Mouse (Mus musculus): ENCODE data around the gene Cbln3.
A peak's percentile ranks its signal among the peaks of the same experiment; 100 is the strongest.

The Cbln3 gene

GRCm38 (mm10) chr14:55879623-55880022, 4.6 kb downstream of the Cbln3 start:
- DNase-seq (ENCODE audit: low spot score in 2 of 2): peak in 1 of 2 experiments; percentile 75

- DNase-seq (ENCODE audit: low spot score in 2 of 2): no peak
Measured at GRCm38 (mm10) chr14:55878316-55878940, 5.8 kb downstream of the Cbln3 start.

- DNase-seq (ENCODE audit: low spot score in 2 of 2): no peak
Measured at GRCm38 (mm10) chr14:55877469-55878315, 6.5 kb downstream of the Cbln3 start.

GRCm38 (mm10) chr14:55873714-55874683, 10.2 kb downstream of the Cbln3 start:
- DNase-seq (ENCODE audit: low spot score in 2 of 2): peak; percentile 77 to 89

GRCm38 (mm10) chr14:55873242-55873713, 10.9 kb downstream of the Cbln3 start:
- DNase-seq (ENCODE audit: low spot score in 2 of 2): no peak

GRCm38 (mm10) chr14:55872551-55872950, 11.6 kb downstream of the Cbln3 start:
- no peak for DNase-seq (ENCODE audit: low spot score in 2 of 2)

GRCm38 (mm10) chr14:55872039-55872438, 12.2 kb downstream of the Cbln3 start:
- no peak for DNase-seq (ENCODE audit: low spot score in 2 of 2)

- DNase-seq (ENCODE audit: low spot score in 2 of 2): no peak
Measured at GRCm38 (mm10) chr14:55869538-55869937, 14.7 kb downstream of the Cbln3 start.

- DNase-seq (ENCODE audit: low spot score in 2 of 2): no peak
Measured at GRCm38 (mm10) chr14:55868230-55869026, 15.8 kb downstream of the Cbln3 start.

- peak in 1 of 2 experiments; percentile 68 for DNase-seq (ENCODE audit: low spot score in 2 of 2)
Measured at GRCm38 (mm10) chr14:55866962-55867361, 17.2 kb downstream of the Cbln3 start.

GRCm38 (mm10) chr14:55863773-55864172, 20.4 kb downstream of the Cbln3 start:
- peak in 1 of 2 experiments; percentile 74 for DNase-seq (ENCODE audit: low spot score in 2 of 2)

GRCm38 (mm10) chr14:55862970-55863369, 21.2 kb downstream of the Cbln3 start:
- no peak for DNase-seq (ENCODE audit: low spot score in 2 of 2)

GRCm38 (mm10) chr14:55862186-55862585, 22.0 kb downstream of the Cbln3 start:
- DNase-seq (ENCODE audit: low spot score in 2 of 2): no peak

GRCm38 (mm10) chr14:55857588-55857987, 26.6 kb downstream of the Cbln3 start:
- no peak for DNase-seq (ENCODE audit: low spot score in 2 of 2)

GRCm38 (mm10) chr14:55855101-55855561, 29.1 kb downstream of the Cbln3 start:
- no peak for DNase-seq (ENCODE audit: low spot score in 2 of 2)

GRCm38 (mm10) chr14:55854406-55855100, 29.6 kb downstream of the Cbln3 start:
- DNase-seq (ENCODE audit: low spot score in 2 of 2): no peak

- DNase-seq (ENCODE audit: low spot score in 2 of 2): peak; percentile 47 to 56
Measured at GRCm38 (mm10) chr14:55853621-55854285, 30.4 kb downstream of the Cbln3 start, which contains the start of gene Nynrin. Nynrin (plus strand) TSS chr14:55854010.

- DNase-seq (ENCODE audit: low spot score in 2 of 2): peak in 1 of 2 experiments; percentile 59
Measured at GRCm38 (mm10) chr14:55852646-55853551, 31.3 kb downstream of the Cbln3 start.
